Mouse (Mus musculus) small intestine, adult 2 months (tissue): ENCODE data around the gene Baiap2l1. TPM values are rescaled to one million over a fixed set of nuclear protein-coding genes. Genes with fewer than 3 reads are reported as not detected.

ENCODE experiments used
- H3K27ac ChIP-seq: fragments of 200-500 bp; 2 replicates; pipeline ENCODE4 v1.5.1; 2012; ENCODE audit warnings: low read depth, low read length, control low read depth, inconsistent platforms; ENCODE audit not compliant: insufficient read depth
- H3K27me3 ChIP-seq: fragments of 200-500 bp; 2 replicates; pipeline ENCODE4 v1.6.1; 2012; ENCODE audit warnings: mild to moderate bottlenecking, moderate library complexity, low read length, inconsistent platforms; ENCODE audit not compliant: control insufficient read depth, insufficient read depth
- H3K36me3 ChIP-seq: fragments of 200-500 bp; 2 replicates; pipeline ENCODE4 v1.6.1; 2012; ENCODE audit warnings: mild to moderate bottlenecking, low read length, control low read depth, inconsistent platforms; ENCODE audit not compliant: control insufficient read depth, insufficient read depth
- H3K4me1 ChIP-seq: fragments of 200-500 bp; 2 replicates; pipeline ENCODE4 v1.6.1; 2012; ENCODE audit warnings: low read length, inconsistent platforms, mixed read lengths; ENCODE audit not compliant: control insufficient read depth, insufficient read depth, insufficient read length
- H3K4me3 ChIP-seq: fragments of 200-500 bp; 2 replicates; pipeline ENCODE4 v1.5.1; 2012; ENCODE audit warnings: low read depth, mild to moderate bottlenecking, control low read depth, inconsistent platforms, low read length, moderate library complexity
- CTCF ChIP-seq: fragments of 200-500 bp; IDR thresholded peaks from 2 replicates; pipeline ENCODE4 v1.5.1; 2012; ENCODE audit warnings: low read depth, mild to moderate bottlenecking, control low read depth, inconsistent platforms, low read length, moderate library complexity, mixed read lengths; ENCODE audit not compliant: insufficient replicate concordance, insufficient read length; ENCODE audit errors: extremely low read depth
- POLR2A ChIP-seq: fragments of 200-500 bp; IDR thresholded peaks from 2 replicates; pipeline ENCODE4 v1.6.1; 2012; ENCODE audit warnings: low read depth, mild to moderate bottlenecking, control low read depth, inconsistent platforms, low read length, moderate library complexity
- WGBS: fragments of 180-500 bp; shearing (Covaris S2); methylation state at CpG from one replicate; pipeline ENCODE4 v1.1.7; 2018; 5-methylcytosine and 5-hydroxymethylcytosine counted together
- polyA plus RNA-seq: library from polyadenylated mRNA; depleted of rRNA; stranded (reverse); fragments of >200 nt; gene quantifications from 2 replicates; pipeline ENCODE4 v1.2.3, GENCODE M21; 2012

Baiap2l1 gene
- polyA plus RNA-seq, 1 experiment, result 49.1 TPM

- peak overlapping the region; percentile 32 for H3K4me3 ChIP-seq
- peak overlapping the region; percentile 82 for H3K27ac ChIP-seq
- 34% methylated on average over 16 of the region's 16 CpGs for WGBS
- no peaks in the 10 kb centered on the region for H3K36me3 ChIP-seq
- TF ChIP-seq CTCF, result no peak
- TF ChIP-seq POLR2A, result no peak
- H3K27me3 ChIP-seq, result no peaks in the 10 kb centered on the region
- peaks cover 33% of the 10 kb centered on the region for H3K4me1 ChIP-seq
These were observed 103.6 kb downstream of the Baiap2l1 start for GRCm38 (mm10) chr5:144254122-144254810.

- TF ChIP-seq POLR2A, result no peak
- TF ChIP-seq CTCF, result peak; percentile 9; the same call in 1 of the 2 replicates
- H3K27me3 ChIP-seq, result no peaks in the 10 kb centered on the region
- 56% methylated on average over 4 of the region's 4 CpGs for WGBS
These were observed 104.7 kb downstream of the Baiap2l1 start for GRCm38 (mm10) chr5:144253212-144253611.

GRCm38 (mm10) chr5:144251876-144252577, 105.9 kb downstream of the Baiap2l1 start:
- no peak for TF ChIP-seq CTCF
- no peaks in the 10 kb centered on the region for H3K36me3 ChIP-seq
- WGBS, result 72% methylated on average over 13 of the region's 13 CpGs
- peaks cover 20% of the 10 kb centered on the region for H3K4me1 ChIP-seq
- H3K27me3 ChIP-seq, result no peaks in the 10 kb centered on the region
- H3K27ac ChIP-seq, result no peak overlapping the region
- no peak overlapping the region for H3K4me3 ChIP-seq

More at GRCm38 (mm10) chr5:144253212-144253611, 104.7 kb downstream of the Baiap2l1 start:
- no peak overlapping the region for H3K4me3 ChIP-seq
- H3K4me1 ChIP-seq, result peaks cover 24% of the 10 kb centered on the region
- no peaks in the 10 kb centered on the region for H3K36me3 ChIP-seq
- no peak overlapping the region for H3K27ac ChIP-seq

- WGBS, result 83% methylated on average over 3 of the region's 3 CpGs
- H3K27me3 ChIP-seq, result no peaks in the 10 kb centered on the region
- H3K27ac ChIP-seq, result no peak overlapping the region
- H3K4me1 ChIP-seq, result peaks cover 17% of the 10 kb centered on the region
- H3K4me3 ChIP-seq, result no peak overlapping the region
- TF ChIP-seq POLR2A (no peak), CTCF (no peak)
- H3K36me3 ChIP-seq, result no peaks in the 10 kb centered on the region
These were observed 108.0 kb downstream of the Baiap2l1 start for GRCm38 (mm10) chr5:144249871-144250270.

GRCm38 (mm10) chr5:144247906-144248585, 109.9 kb downstream of the Baiap2l1 start:
- no peak for TF ChIP-seq CTCF
- no peak for TF ChIP-seq POLR2A
- peak overlapping the region; percentile 29 for H3K27ac ChIP-seq
- H3K36me3 ChIP-seq, result no peaks in the 10 kb centered on the region
- 13% methylated on average over 10 of the region's 10 CpGs for WGBS
- H3K4me1 ChIP-seq, result peaks cover 14% of the 10 kb centered on the region
- no peak overlapping the region for H3K4me3 ChIP-seq
- H3K27me3 ChIP-seq, result no peaks in the 10 kb centered on the region

GRCm38 (mm10) chr5:144247307-144247706, 110.6 kb downstream of the Baiap2l1 start:
- WGBS, result 38% methylated on average over 10 of the region's 10 CpGs
- no peak for TF ChIP-seq CTCF
- no peak for TF ChIP-seq POLR2A
- Histone ChIP-seq H3K27ac (peak overlapping the region; percentile 29; the same call in 1 of the 2 replicates), H3K36me3 (no peaks in the 10 kb centered on the region), H3K4me3 (no peak overlapping the region), H3K27me3 (no peaks in the 10 kb centered on the region), H3K4me1 (peaks cover 12% of the 10 kb centered on the region)

GRCm38 (mm10) chr5:144246669-144247068, 111.2 kb downstream of the Baiap2l1 start:
- Histone ChIP-seq H3K27ac (no peak overlapping the region), H3K27me3 (no peaks in the 10 kb centered on the region), H3K4me3 (no peak overlapping the region), H3K36me3 (no peaks in the 10 kb centered on the region), H3K4me1 (peaks cover 11% of the 10 kb centered on the region)
- TF ChIP-seq CTCF, result no peak
- TF ChIP-seq POLR2A, result no peak
- WGBS, result 27% methylated on average over 7 of the region's 7 CpGs
